In the genomic region with DNA sequence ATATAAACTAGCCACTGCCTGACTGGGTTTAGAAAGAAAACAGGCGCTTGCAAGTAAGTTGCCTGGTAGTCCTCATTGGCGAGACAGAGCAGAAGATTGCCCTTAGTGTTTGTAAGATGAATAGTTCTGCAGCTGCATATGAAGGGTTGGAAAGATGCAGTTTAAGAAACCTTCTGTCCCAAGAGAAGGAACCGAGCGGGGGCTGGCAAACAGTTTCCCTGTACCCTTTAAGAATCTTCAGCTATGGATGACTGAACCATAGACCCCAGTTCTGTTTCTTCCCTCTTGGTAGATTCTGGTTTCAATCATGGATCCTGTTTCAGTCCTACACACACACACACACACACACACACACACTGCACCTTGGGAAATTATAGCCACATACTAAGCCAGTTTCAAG, we compare ENCODE assay signal across 8 mouse cellular contexts.
A peak's percentile ranks its signal among the peaks of the same experiment; 100 is the strongest.
DNase-seq lines count a peak whose midpoint lies in the region; ATAC-seq and TF ChIP-seq lines count a peak whose summit lies in the region.
"Had no signal": no experiment of that assay in that cellular context is flagged by ENCODE, and none has a peak within 500 bp of the region (broad histone marks: within the 10 kb centered on the region; RNA-seq: fewer than 3 reads in every experiment).

No protein-coding gene starts in this region.

- no peak for DNase-seq in lung, postnatal 0 days (ENCODE audit: low spot score)
- DNase-seq in lung, adult 2 months = no peak
- DNase-seq in liver, embryonic 13.5 days = no peak
- no peak for DNase-seq in stomach, postnatal 0 days (ENCODE audit: low spot score)
- no peak for DNase-seq in right cerebral cortex, postnatal 4 days
- no peak for DNase-seq in gastrocnemius, postnatal 36 days
- DNase-seq: thymus, postnatal 4 days had no signal

- TF ChIP-seq EP300 in lung, postnatal 0 days (IDR thresholded peaks at IDR 0.05) = no peak
- TF ChIP-seq EP300 in stomach, postnatal 0 days (optimal IDR thresholded peaks at IDR 0.05) = no peak

- H3K9ac ChIP-seq in lung, postnatal 0 days (replicated peaks; ENCODE audit: low read depth) = no peak overlapping the region
- peak overlapping the region; percentile 78 for H3K9ac ChIP-seq in forebrain, embryonic 16.5 days (replicated peaks; ENCODE audit: low read depth, low read length)
- H3K9ac ChIP-seq in liver, embryonic 13.5 days = peak overlapping the region; percentile 58
- peak overlapping the region; percentile 66 for H3K9ac ChIP-seq in stomach, postnatal 0 days (ENCODE audit: low read length)

- H3K36me3 ChIP-seq in lung, postnatal 0 days (ENCODE audit: insufficient read depth, low read length) = no peaks in the 10 kb centered on the region
- H3K36me3 ChIP-seq in forebrain, embryonic 16.5 days (ENCODE audit: control insufficient read depth, insufficient read depth) = no peaks in the 10 kb centered on the region
- H3K36me3 ChIP-seq in liver, embryonic 13.5 days = no peaks in the 10 kb centered on the region
- H3K36me3 ChIP-seq in stomach, postnatal 0 days (ENCODE audit: control insufficient read depth, insufficient read depth, low read length) = no peaks in the 10 kb centered on the region

- H3K27me3 ChIP-seq in lung, postnatal 0 days (replicated peaks; ENCODE audit: insufficient read depth, low read length) = no peaks in the 10 kb centered on the region
- H3K27me3 ChIP-seq in forebrain, embryonic 16.5 days (replicated peaks; ENCODE audit: control insufficient read depth, insufficient read depth, low read length) = no peaks in the 10 kb centered on the region
- H3K27me3 ChIP-seq in liver, embryonic 13.5 days = peaks cover 17% of the 10 kb centered on the region; the same call in 1 of the 2 replicates
- H3K27me3 ChIP-seq in stomach, postnatal 0 days (ENCODE audit: control insufficient read depth, insufficient read depth, low read length) = no peaks in the 10 kb centered on the region

- no peaks in the 10 kb centered on the region for H3K9me3 ChIP-seq in lung, postnatal 0 days (ENCODE audit: low read length)
- H3K9me3 ChIP-seq in forebrain, embryonic 16.5 days (ENCODE audit: control insufficient read depth, low read length) = no peaks in the 10 kb centered on the region
- no peaks in the 10 kb centered on the region for H3K9me3 ChIP-seq in liver, embryonic 13.5 days (replicated peaks)
- H3K9me3 ChIP-seq in stomach, postnatal 0 days (ENCODE audit: control insufficient read depth, low read length) = no peaks in the 10 kb centered on the region

- peak overlapping the region; percentile 89 for H3K4me2 ChIP-seq in lung, postnatal 0 days (replicated peaks; ENCODE audit: low read depth, low read length)
- peak overlapping the region; percentile 70 for H3K4me2 ChIP-seq in forebrain, embryonic 16.5 days (ENCODE audit: low read length)
- H3K4me2 ChIP-seq in liver, embryonic 13.5 days = peak overlapping the region; percentile 52
- H3K4me2 ChIP-seq in stomach, postnatal 0 days (replicated peaks; ENCODE audit: low read depth) = peak overlapping the region; percentile 77

- no peak for ATAC-seq in lung, postnatal 0 days
- no peak for ATAC-seq in forebrain, embryonic 16.5 days
- ATAC-seq in liver, embryonic 13.5 days (ENCODE audit: low read depth) = no peak
- no peak for ATAC-seq in stomach, postnatal 0 days (ENCODE audit: low FRiP score, low TSS enrichment)

- no peak for TF ChIP-seq CTCF in lung, postnatal 0 days (IDR thresholded peaks at IDR 0.05)
- no peak for TF ChIP-seq CTCF in lung, adult 2 months (IDR thresholded peaks at IDR 0.05; ENCODE audit: insufficient read depth, low read length)
- no peak for TF ChIP-seq CTCF in stomach, postnatal 0 days (IDR thresholded peaks at IDR 0.05; ENCODE audit: low read depth)

- TF ChIP-seq POLR2A in lung, adult 2 months (IDR thresholded peaks at IDR 0.05; ENCODE audit: borderline replicate concordance, extremely low read depth, low read depth, low read length) = no peak

- peak overlapping the region; percentile 71 for H3K4me3 ChIP-seq in lung, postnatal 0 days (ENCODE audit: low read depth, low read length)
- no peak overlapping the region for H3K4me3 ChIP-seq in lung, adult 2 months (replicated peaks; ENCODE audit: extremely low read depth, low read depth, low read length)
- H3K4me3 ChIP-seq in forebrain, embryonic 16.5 days (replicated peaks; ENCODE audit: low read length) = peak overlapping the region; percentile 81
- peak overlapping the region; percentile 60 for H3K4me3 ChIP-seq in liver, embryonic 13.5 days (replicated peaks)
- H3K4me3 ChIP-seq in stomach, postnatal 0 days (ENCODE audit: low read depth, low read length) = peak overlapping the region; percentile 80

- intact Hi-C loops in gastrocnemius, postnatal 36 days (cut with DNase I) = no loop called here

- 30% methylated on average over 4 of the region's 4 CpGs for WGBS in lung, postnatal 0 days
- 64% methylated on average over 4 of the region's 4 CpGs for WGBS in lung, adult 2 months
- 36% methylated on average over 4 of the region's 4 CpGs for WGBS in forebrain, embryonic 16.5 days
- 41% methylated on average over 4 of the region's 4 CpGs for WGBS in liver, embryonic 13.5 days (ENCODE audit: insufficient replicate concordance)
- WGBS in stomach, postnatal 0 days = 17% methylated on average over 4 of the region's 4 CpGs

- no peak overlapping the region for H3K27ac ChIP-seq in lung, postnatal 0 days (ENCODE audit: low read length)
- H3K27ac ChIP-seq in forebrain, embryonic 16.5 days (ENCODE audit: low read length) = no peak overlapping the region
- no peak overlapping the region for H3K27ac ChIP-seq in liver, embryonic 13.5 days
- no peak overlapping the region for H3K27ac ChIP-seq in stomach, postnatal 0 days (replicated peaks)

- no peaks in the 10 kb centered on the region for H3K4me1 ChIP-seq in lung, postnatal 0 days (ENCODE audit: insufficient read depth, low read depth, low read length)
- no peaks in the 10 kb centered on the region; the same call in 1 of the 2 replicates for H3K4me1 ChIP-seq in lung, adult 2 months (ENCODE audit: control insufficient read depth, insufficient read depth, low read length)
- peaks cover 20% of the 10 kb centered on the region for H3K4me1 ChIP-seq in forebrain, embryonic 16.5 days (replicated peaks; ENCODE audit: control insufficient read depth, insufficient read depth, low read length)
- no peaks in the 10 kb centered on the region; the same call in 1 of the 2 replicates for H3K4me1 ChIP-seq in liver, embryonic 13.5 days (replicated peaks)
- no peaks in the 10 kb centered on the region for H3K4me1 ChIP-seq in stomach, postnatal 0 days (replicated peaks; ENCODE audit: control insufficient read depth, insufficient read depth)
